Mouse (Mus musculus) kidney, postnatal 36 days (tissue): ENCODE results near the gene Adig.

Experiments
- DNase-seq, 2 experiments: peaks; one replicate each; pipeline ENCODE4 v3.0.0; 2021 to 2022; ENCODE audit warnings: mixed read lengths in 2 of 2

The Adig gene

DNA sequence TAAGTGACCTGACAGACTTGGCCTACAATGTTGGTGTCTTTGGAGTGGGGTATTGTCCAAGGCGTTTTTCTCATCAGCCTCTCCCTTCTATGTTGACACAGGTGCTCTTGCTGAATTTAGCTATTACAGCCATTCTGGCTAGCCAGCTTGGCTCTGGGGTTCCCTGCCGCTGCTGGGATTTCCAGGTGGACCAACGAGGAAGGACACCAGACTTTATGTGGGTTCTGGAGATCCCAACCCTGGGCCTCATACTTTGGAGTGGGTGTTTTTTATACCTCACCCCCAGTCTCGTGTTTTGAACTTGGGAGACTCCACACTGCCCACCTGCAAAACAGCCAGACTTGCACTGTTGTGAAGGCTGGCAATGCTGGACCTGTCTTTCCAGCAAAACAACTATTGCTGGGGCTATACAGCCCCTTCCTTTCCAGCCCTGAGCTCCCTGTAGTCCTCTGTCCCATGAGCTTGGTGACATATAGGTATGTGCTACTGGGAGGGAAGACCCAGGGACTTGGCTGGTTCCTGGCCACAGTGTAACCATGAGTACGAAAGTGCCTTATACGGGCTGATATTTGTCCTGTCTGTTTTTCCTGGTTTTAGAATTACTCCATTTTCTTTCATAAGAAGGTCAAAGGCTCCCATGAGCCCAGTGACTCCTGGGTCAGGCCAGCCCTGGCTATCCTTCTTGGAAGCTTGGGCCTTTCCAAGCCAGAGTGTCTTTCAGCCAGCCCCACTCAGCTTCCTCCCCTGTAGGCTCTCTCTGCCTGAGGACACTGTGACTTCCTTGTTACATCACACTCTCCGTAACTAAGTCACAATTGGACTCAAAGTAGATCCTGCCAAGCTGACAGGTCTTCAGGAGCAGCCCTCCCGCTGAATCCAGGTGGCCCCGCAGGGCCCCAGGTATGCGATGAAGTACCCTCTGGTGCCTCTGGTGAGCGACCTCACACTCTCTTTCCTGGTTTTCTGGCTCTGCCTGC is at the start of gene Adig:
Gene Adig (plus strand): TSS at position 777 of the 977 bp plus-strand sequence.
- no peak for DNase-seq

DNA sequence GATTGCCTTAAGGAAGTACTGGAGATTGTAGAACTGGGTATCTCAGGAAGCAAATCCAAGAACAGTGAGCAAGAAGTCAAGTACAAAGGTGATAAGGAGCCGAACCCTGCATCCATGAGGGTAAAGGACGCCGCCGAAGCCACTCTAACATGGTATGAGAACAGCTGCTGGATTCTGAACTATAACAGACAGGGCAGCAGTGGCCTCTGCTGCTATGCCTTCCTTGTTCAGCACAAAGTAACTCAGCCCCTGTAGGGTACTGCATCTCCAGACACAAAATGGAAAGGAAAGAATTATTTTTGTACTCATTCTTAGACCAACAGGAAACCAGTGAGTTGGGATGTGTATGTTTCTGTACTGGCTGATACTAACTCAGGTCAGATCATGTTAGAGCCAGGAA is 46.0 kb upstream of the Adig start:
- no peak for DNase-seq

DNA sequence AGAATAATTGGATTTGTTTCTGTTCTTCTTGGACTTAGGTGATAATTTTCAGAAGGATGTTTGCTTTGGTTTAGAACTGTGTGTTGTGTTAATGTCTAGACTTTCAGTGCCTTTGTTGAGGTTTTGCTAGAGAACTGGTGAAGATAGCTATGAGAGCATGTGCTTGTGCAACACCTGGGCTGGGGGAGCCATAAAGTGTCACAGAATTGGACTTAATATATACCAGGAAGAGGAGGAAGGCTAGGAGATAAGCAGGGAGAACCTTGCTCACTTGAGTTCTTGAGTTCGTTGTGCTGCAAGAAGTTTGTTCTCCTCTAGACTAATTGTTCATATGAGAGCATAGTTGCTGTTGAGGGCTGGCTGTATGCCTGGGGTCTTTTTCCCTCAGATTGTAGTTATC is 44.8 kb upstream of the Adig start:
- no peak for DNase-seq

DNA sequence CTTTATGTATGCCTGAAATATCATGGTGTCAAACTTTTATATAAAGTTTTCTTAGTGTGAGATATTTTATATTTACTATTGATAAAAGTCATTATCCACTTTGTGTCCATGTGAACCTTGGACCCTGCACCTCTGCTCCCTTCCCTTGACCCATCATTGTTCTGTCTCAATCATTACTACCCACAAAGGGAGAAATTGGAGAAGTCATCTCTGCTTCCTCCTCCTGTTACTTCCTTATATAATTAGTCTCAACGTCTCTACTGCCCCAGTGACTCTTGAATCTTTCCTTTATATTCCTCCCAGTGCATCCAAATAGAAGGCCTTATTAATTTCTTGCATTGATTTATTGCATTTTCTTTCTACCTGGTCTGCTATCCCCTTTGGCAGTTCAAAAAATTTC is 40.0 kb upstream of the Adig start:
- DNase-seq: no peak

DNA sequence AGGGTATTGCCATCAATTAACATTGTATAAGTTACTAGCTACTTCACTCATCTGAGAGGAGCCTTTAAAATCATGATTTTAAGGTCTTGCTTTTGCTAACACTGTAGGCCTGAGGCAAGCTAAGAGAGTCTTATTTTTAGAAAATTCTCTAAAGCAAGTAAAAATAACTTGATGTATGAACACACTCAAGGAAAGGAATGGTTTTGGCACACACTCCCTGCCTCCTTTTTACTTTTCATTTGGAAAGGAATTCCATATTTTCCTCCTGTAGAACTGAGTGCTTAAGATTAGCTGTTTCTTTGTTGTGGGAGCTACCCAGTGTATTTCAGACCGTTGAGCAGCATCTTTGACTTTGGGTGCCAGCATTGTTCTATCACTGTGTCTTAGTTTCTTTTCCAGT is 28.3 kb upstream of the Adig start:
- DNase-seq: no peak

DNA sequence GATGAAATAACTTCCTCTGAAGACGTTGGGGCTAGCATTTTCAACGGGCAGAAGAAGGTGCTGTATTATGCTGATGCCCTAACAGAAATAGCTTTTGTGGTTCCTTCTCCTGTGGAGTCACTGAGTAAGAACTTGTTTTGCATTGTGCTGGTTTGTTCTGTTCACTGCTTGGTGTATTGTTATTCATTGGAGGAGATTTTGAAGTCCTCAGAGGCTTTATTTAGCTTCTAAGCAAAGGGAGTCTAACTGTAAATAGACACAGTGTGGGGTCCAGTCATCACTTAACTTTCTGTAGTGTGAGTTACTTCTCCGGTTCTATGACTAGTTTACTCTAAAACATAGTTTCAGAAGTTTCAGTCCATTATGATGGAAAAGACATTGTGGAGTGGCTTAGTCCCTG is 24.8 kb upstream of the Adig start:
- DNase-seq: no peak

DNA sequence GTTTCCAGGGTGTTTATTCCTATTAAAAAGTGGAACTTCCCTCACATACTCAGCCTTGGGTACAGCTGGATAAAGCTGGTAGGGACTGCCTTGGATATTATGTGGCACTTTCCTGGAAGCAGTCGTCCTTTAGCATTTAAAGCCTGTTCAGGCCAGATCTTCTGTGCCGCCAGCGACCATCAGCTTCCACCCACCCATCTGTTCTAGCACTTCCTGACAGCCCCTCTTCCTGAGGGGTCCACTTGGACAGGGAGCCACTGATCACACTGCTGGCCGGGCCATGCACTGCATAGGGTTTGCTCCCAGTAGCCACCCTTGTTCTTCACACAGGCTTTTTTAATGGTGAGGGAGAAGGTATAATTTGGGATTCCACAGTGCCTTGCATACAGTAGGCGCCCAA is 4.0 kb upstream of the Adig start:
- no peak for DNase-seq

DNA sequence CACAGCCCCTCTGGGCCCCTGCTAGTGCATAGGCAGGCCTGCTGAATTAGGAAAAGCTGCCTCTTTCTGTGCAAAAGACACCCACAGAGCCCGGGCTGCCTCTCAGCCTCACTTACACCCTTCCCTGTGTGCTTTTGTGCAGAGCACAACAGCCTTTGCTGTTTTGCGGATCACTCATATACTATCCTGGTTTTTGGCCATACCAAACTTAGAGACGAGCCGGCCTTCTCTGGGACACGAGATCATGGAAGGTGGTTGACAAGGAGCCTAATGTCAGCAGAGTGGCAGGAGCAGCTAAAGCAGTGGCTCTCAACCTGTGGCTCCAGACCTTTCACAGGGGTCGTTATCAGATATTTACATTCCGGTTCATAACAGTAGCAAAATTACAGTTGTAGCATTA is 814 bp downstream of the Adig start:
- DNase-seq: no peak

DNA sequence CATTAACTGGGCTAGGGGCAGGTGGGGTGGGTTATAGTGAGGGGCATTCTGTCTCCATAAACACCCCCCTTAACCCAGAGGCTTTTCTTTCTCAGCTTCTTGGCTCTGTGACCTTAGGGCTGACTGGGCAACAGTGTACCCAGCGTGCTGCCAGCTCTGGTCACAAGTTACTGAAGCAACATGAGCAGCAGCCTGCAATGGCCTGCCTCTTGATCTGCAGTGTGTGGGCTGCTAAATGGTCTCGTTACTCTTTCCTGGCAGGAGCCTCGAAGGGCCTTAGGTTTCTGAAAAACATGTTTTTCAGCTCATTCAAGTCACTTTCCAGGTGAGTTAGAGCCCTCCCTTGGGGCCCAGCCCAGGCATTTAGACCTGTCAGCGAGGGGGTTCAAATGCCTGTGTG is 1.3 kb downstream of the Adig start:
- no peak for DNase-seq

DNA sequence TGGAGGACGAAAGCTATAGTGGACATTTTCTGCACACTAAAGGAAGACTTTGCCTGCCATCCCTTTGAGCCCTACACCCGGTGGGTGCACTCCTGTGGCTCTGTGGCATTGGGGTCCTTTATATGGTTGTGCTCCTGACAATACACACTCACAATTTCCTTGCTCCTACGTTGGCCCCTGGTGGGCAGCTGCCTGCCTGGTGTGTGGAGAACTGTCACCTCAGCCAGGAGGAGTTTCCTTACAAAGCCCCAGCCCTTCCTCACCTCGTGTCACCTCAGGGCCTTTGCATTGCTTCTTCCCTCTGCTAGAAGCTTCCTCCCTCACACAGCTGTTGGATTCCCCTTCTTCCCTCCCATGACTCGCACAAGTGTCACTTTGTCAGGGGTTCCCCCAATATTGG is 4.1 kb downstream of the Adig start:
- no peak for DNase-seq

DNA sequence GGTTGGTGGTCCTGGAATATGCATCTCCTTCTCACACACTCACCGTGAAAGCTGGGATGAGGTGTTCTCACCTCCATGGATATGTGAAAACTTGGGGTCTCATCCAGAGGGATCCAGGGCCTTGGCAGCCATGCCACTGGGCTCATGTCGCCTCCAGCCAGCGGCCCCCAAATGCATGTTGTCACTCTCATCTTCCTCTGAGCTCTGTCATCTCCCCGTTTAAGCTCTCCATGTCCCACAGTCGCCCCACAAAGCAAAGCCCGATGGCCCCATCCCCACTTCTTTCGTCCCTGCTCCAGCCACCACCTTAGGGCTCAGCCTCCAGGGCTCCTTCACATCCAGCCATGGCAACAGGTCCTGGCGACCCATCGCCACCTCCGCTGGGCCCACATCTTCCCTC is 4.6 kb downstream of the Adig start:
- no peak for DNase-seq

DNA sequence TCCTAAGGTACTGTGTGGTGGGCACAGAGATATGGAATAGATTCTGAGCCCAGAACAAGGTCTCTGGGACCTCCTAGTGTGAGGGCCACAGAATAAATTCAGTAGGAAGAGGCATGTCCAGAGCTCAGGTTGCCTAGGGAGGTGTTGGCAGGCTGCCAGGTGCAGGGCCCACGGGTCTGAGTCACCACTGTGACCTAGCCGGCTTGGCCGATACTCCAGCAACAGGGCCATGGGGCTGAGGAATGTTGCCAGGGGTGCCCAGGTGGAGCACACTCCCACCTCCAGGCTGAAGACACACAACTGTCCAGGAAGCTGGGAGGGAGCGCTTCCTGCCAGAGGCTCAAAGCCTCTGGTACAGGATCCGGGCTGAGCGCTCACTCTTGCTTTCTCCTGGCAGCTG is 8.3 kb downstream of the Adig start:
- DNase-seq: peak; percentile 62 to 81

DNA sequence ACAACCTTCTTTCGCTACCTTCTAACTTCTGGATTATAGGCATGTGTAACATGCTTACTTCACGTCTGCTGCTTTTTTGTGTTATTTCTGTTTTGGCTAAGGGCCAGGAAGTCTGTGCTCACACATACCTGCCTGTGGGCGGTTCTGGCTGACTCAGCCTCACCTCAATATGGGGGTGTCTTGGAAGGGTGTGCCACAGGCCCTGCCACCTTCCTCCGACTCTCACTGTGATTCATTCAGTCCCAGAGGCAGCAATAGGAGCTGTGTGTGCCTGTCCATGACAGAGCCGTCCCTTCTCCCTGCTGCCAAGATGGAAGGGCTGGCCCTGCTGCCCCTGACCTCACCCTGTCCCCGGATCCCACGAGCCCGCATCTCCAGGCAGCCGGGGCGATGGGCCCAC is 10.1 kb downstream of the Adig start, which contains the start of gene Arhgap40:
Gene Arhgap40 (plus strand): TSS at position 269 of the 400 bp plus-strand sequence.
- no peak for DNase-seq

DNA sequence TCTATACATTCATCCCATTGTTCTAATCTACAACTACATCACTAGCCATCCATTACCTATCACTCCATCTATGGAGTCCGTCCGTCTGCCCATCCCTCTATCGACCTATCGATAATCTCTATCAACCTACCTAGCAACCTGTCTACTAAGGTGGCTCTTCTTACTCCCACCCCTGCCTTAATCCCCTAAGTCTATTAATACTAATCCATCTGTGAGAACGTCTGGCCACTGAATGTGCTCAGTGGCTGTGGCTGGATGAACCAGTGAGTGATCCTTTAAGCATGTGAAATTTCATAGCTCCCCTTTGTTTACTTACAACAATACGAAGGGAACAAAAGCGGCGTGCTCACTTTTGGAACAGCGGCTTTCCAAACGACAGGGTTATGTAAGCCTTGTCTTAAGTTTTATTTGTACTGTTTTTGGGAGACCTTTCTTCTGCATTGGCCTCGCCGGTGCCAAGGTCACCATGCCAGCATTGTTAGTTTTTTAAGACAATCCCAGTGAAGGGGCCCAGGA is 11.5 kb downstream of the Adig start:
- no peak for DNase-seq

DNA sequence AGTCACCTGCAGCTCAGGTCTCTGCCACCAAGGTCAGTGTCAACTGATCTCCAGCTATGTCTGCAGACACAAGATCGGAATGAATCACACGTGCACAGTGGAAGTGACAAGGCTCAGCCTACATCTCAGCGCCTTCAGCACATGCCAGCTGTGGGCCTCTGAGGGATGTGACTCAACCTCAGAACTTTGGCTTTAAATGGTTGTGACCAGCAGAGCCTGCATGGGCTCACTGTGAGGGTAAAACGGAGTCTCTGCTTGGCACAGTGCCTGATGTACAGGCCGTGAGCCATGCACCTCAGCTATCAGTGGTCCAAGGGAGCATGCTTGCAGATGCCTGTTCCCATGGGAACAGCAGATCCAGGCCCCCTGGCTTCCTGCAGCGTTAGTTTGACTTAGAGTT is 16.2 kb downstream of the Adig start:
- no peak for DNase-seq

DNA sequence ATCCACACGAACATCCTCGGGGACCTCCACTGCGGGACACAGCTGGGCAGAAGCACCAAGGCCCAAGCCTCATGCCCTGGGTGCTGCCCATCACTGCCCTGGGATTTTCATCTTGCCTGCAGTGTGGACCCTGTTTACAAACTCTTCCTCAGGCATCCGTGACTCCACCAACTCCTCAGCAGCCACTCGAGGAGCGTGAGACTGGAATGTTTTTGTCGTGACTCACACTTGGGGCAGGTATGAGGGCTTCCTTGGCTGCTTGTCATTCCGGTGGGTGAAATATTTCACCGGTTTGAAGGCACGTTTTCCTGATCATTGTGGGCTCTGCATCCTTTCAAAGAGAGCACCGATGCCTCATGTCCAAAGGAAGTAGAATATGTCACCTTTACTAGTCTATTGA is 16.7 kb downstream of the Adig start:
- DNase-seq: no peak

DNA sequence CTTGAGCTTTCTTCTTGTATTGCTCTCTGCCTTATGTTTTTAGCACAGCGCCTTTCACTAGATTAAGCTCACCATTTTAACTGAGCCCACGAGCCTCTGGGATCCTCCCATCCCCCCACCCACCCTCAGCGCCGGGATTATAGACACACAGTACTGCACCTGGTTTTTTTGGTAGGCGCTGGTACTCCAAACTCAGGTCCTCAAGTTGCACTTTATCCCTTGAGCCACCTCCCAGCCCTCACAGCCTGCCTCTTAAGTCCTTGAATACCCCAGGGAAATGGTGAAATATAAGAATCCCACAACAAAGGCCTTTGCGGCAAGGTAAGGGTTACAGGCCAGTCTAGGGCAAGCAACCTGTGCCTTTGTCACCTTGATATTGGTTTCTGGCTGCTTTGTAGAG is 17.4 kb downstream of the Adig start:
- DNase-seq: no peak

DNA sequence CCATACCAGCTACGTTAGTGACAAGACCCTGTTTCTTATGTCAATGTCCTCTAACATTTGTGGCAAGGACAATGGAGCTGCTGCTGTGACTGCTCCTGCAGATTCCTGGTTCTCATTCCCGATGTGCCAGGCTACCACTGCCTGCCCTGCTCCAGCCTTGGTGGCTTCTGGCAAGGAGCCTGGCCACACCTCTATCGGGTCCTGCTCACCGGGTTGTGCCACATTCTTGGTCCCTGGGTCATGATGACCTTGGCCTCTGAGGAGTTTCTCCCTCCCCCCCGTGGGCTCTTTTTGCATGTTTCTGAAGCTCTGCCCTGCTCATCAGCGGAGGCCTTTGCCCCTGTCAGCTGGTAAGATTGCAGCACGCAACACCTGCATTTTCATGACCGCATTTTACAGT is 20.6 kb downstream of the Adig start:
- peak; percentile 69 to 79 for DNase-seq

DNA sequence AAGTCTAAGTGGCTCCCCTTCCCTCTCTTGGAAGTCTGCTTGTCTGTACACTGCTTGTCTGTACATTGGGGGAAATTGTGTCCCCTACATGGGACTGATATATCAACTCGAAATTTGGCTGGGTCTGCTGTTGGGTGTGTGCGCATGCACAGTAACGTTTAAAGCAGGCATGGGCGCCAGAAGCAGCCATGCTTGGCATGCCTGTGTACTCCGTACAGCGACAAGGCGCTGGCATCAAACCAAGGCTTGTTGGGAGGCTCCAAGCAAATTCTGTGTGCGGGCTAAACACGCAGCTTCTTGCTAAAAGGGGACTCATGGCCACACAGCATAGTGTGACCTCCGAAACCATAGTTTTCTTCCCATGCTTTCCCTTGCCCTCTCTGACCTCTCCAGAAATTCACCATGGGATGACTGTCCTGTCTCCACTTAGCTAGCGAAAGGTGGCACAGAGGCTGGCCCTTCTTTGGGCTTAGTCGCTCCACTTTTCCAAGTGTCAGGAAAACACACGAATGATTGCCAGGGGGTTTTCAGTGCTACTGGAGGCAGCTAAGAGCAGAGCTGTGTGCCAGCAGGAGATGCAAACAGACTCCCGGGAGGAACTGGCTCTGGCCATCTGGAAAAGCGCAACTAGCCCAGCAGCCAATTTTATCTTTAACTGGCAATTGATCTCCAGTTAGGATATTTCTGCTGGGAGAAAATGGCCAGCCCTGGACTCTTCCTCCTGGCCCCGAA is 21.9 kb downstream of the Adig start:
- peak; percentile 8 to 42 for DNase-seq

DNA sequence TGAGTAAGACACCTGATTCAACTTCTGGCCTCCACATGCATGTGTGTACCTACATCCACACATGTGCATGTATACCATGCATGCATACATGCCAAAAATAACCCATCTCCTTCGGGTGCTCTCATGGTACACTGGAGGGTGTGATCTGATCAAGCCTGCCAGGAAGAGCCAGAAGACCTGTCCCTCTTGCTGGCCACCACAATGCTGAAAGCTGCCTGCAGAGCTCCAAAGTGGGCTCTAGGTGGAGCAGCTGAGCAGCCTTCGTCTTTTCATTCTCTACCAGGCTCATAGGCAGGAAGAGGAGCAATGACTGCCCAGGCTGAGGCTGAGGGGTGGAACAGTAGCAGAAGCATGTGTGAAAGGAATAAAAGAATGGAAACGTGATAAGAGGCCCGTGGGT is 31.7 kb downstream of the Adig start:
- DNase-seq: peak; percentile 54 to 77

DNA sequence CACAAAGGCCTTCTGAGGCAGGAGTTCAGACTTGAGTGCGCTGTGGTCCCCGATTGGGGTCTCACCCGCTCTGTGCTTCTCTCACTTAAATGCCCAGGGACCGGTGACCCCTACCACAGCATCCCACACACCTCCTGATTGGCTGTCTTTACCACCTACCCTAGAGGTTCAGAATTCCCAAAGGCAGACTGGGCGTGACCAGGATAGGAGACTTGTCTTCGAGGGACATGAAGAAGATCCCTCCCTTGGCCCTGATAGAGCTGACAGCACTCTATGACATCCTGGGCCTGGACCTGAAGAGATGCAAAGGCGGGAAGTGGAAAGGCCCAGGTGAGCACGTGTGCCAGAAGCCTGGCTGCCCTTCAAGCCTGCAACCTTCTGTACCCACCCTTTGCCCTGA is 32.1 kb downstream of the Adig start:
- no peak for DNase-seq

DNA sequence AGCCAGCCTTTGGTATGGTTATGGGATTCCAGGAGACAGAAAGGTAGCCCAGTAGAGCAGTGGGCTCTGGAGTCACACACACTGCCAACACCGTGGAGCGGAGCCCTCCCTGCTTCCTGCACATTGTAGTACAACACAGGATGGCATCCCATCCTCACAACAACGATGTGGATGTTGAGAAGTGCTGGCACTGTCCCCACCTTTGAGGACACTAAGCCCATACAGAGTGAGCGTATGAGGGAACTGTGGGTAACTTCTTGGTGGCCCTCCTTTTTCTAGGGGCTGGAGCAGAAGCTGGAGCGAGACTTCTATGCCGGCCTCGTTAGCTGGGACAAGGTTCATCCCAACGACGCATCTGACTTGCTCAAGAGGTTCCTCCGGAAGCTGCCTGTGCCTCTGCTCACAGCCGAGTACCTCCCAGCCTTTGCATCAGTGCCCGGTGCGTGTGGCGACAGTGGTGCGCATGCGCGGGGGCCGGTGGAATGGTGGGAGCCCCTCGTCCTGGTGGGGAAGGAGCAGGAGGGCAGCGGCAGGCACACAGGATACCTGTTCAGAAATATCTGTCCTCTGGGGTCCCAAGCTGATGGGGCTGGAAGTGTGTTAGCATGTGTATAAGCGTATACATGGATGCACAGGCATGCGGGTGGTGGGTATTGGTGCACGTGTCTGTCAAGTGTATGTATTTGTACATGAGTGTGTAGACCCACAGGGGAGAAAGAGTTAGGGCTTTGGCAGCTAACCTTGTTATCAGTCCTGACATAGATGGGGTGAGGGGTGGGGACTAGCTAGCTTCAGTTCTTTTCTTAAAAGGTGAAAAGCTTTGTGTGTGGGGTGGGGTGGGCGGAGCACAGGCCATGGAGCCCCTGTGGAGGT is 37.3 kb downstream of the Adig start:
- no peak for DNase-seq

DNA sequence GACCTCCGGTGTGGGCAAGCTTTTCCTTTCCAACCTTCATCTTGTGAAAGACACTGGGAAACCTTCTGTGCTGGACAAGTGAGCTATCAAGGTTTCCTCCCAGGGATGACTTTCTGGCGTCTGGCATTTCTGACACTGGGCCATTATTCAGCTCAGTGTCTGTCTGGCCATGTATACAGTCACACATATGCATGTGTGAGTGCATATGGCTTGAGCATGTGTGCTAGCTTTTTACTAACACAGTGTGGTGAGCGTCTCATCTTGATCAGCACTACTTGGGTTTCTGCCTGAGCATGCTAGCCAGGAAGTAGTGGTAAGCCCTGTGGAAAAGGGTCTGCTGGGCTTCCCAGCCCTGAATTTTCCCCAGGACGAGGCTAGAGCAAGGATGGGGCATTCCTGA is 38.9 kb downstream of the Adig start:
- DNase-seq: no peak
